Mouse (Mus musculus): ENCODE measurements around the gene Gm6034. TPM values are rescaled to one million over a fixed set of nuclear protein-coding genes. Genes with fewer than 3 reads are reported as not detected.

Gene Gm6034
- total and polyA plus RNA-seq, 3 experiments: 0.42 to 2.1 (median 1.1) TPM

DNA sequence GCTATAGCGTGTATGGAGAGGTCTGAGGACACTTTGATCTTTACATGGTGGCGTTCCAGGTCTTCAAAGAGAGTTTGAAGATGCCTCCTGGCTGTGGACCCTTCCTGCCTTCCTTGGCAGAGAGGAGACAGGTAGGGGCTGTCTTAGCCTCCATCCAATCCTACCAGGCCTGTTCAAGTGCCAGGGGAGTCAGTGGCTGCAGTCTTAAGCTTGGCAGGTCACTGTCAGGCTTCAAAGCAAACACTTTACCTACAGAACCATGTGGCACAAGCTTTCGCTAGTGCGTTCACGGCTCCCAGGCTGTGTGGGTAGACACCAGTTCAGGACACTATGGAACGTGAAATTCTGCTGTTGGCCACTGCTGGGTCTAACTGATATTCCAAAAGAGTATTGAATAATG is 19.8 kb upstream of the Gm6034 start:
- Histone ChIP-seq H3K9ac (ENCODE audit: insufficient read depth, low read depth) (no peak overlapping the region), H3K36me3 (replicated peaks in 1 of 2; ENCODE audit: control insufficient read depth in 1 of 2, insufficient read depth in 1 of 2, low read length in 1 of 2) (peaks cover 8 to 41% of the 10 kb centered on the region in 2 experiments), H3K4me3 (replicated peaks in 1 of 3; ENCODE audit: low read depth in 2 of 3, low read length in 2 of 3, poor library complexity in 1 of 3) (no peak overlapping the region), H3K4me1 (ENCODE audit: control insufficient read depth in 1 of 2, insufficient read depth in 2 of 2) (peaks cover 10 to 35% of the 10 kb centered on the region in 2 experiments), H3K27ac (ENCODE audit: insufficient read depth, low read depth) (no peak overlapping the region), H3K4me2 (ENCODE audit: insufficient read depth, low read depth, poor library complexity, severe bottlenecking) (no peak overlapping the region), H3K27me3 (replicated peaks) (no peaks in the 10 kb centered on the region), H3K9me3 (replicated peaks; ENCODE audit: low read length) (peaks cover 14% of the 10 kb centered on the region), H3K79me2 (replicated peaks; ENCODE audit: control insufficient read depth, extremely low read depth, insufficient read depth, poor library complexity, severe bottlenecking) (peaks cover 33% of the 10 kb centered on the region)
- dilution Hi-C loops (cut with MboI; ENCODE audit: extremely low pct_ligation_motif_present, extremely low pct_unique_long_range_greater_than_20kb, low sequenced_read_pairs): no loop called here
- TF ChIP-seq JUND (conservative IDR thresholded peaks at IDR 0.05; ENCODE audit: low read depth, low read length) (no peak), PAX5 (IDR thresholded peaks at IDR 0.05; ENCODE audit: low read length) (no peak), E2F4 (IDR thresholded peaks at IDR 0.05; ENCODE audit: insufficient replicate concordance, low read depth, low read length) (no peak), MAZ (IDR thresholded peaks at IDR 0.05; ENCODE audit: low read depth, low read length) (no peak), UBTF (IDR thresholded peaks at IDR 0.05; ENCODE audit: low read depth, low read length) (no peak)
- DNase-seq (ENCODE audit: extremely low read depth): no peak
- in situ Hi-C loops (cut with MboI; ENCODE audit: low pct_ligation_motif_present, low pct_unique_long_range_greater_than_20kb, low sequenced_read_pairs): no loop called here

DNA sequence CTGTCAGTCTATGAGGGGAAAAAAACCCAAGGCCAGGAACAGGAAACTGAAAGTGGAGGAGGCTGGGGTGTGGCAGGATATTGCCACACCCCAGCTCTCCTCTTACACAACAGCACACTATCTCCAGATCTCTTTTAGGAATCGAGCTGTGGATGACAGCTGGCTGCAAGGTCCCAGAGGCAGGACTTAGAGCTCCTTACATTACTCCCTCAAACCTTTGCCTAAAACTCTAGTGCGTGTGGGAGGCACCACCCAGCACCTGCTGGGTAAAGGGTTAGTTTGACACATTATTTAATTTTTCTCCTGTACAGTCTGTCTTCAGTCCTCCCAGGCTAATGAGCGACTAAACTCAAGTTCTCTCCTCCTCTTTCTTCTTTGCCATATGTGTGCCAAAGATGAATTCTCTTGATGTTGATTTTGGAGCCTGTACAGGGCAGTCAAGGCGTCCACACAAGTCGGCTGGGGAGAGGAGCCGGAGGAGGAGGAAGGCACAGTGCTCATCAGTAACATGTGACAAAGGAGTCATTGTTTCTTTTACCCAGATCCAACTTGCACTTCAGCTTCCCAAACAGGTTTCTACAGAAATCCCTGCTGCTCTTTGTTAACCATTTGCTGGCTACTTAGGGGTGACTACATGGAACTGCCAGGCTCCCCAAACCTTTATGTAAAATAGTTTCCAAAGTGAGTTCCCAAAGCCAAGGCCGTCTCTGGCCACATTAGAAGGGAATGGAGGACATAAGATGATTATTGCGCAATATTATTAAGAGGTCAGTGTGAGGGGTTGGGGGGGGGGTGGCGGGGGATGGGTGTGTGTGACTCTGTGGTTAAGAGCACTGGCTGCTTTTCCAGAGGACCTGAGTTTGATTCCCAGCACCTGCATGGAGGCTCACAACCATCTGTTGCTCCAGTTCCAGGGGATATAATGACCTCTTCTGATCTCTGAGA is 18.8 kb upstream of the Gm6034 start:
- Histone ChIP-seq H3K4me1 (ENCODE audit: control insufficient read depth in 1 of 2, insufficient read depth in 2 of 2) (peaks cover 10 to 35% of the 10 kb centered on the region in 2 experiments), H3K79me2 (replicated peaks; ENCODE audit: control insufficient read depth, extremely low read depth, insufficient read depth, poor library complexity, severe bottlenecking) (peaks cover 37% of the 10 kb centered on the region), H3K36me3 (replicated peaks in 1 of 2; ENCODE audit: control insufficient read depth in 1 of 2, insufficient read depth in 1 of 2, low read length in 1 of 2) (peaks cover 10 to 48% of the 10 kb centered on the region in 2 experiments), H3K4me2 (ENCODE audit: insufficient read depth, low read depth, poor library complexity, severe bottlenecking) (no peak overlapping the region), H3K4me3 (replicated peaks in 1 of 3; ENCODE audit: low read depth in 2 of 3, low read length in 2 of 3, poor library complexity in 1 of 3) (no peak overlapping the region), H3K27me3 (replicated peaks) (no peaks in the 10 kb centered on the region), H3K27ac (ENCODE audit: insufficient read depth, low read depth) (no peak overlapping the region), H3K9ac (ENCODE audit: insufficient read depth, low read depth) (no peak overlapping the region), H3K9me3 (replicated peaks; ENCODE audit: low read length) (peaks cover 18% of the 10 kb centered on the region)
- DNase-seq (ENCODE audit: extremely low read depth): no peak
- in situ Hi-C loops (cut with MboI; ENCODE audit: low pct_ligation_motif_present, low pct_unique_long_range_greater_than_20kb, low sequenced_read_pairs): no loop called here
- TF ChIP-seq RCOR1 (conservative IDR thresholded peaks at IDR 0.05; ENCODE audit: low read depth, low read length) (no peak), ZKSCAN1 (IDR thresholded peaks at IDR 0.05; ENCODE audit: borderline replicate concordance, low read depth, low read length) (no peak), SIN3A (IDR thresholded peaks at IDR 0.05; ENCODE audit: low read length) (no peak), MEF2A (IDR thresholded peaks at IDR 0.05; ENCODE audit: borderline replicate concordance, low read depth, low read length) (no peak), JUN (IDR thresholded peaks at IDR 0.05; ENCODE audit: insufficient read depth, low read depth, low read length) (no peak), TBP (conservative IDR thresholded peaks at IDR 0.05; ENCODE audit: low read depth, low read length) (no peak), CHD2 (IDR thresholded peaks at IDR 0.05; ENCODE audit: low read length) (no peak), CHD1 (IDR thresholded peaks at IDR 0.05; ENCODE audit: low read depth, low read length) (no peak), HCFC1 (IDR thresholded peaks at IDR 0.05; ENCODE audit: low read depth, low read length) (no peak), JUND (conservative IDR thresholded peaks at IDR 0.05; ENCODE audit: low read depth, low read length) (no peak), ETS1 (conservative IDR thresholded peaks at IDR 0.05; ENCODE audit: low read depth, low read length) (no peak), MAZ (IDR thresholded peaks at IDR 0.05; ENCODE audit: low read depth, low read length) (no peak), ELF1 (IDR thresholded peaks at IDR 0.05; ENCODE audit: low read depth, low read length) (no peak), KAT2A (IDR thresholded peaks at IDR 0.05; ENCODE audit: insufficient replicate concordance, low read length) (no peak), IRF4 (IDR thresholded peaks at IDR 0.05; ENCODE audit: low read depth, low read length) (no peak), MYC (IDR thresholded peaks at IDR 0.05; ENCODE audit: low read depth, low read length) (no peak), RAD21 (IDR thresholded peaks at IDR 0.05; ENCODE audit: low read depth, low read length) (no peak), POLR2AphosphoS2 (IDR thresholded peaks at IDR 0.05; ENCODE audit: low read depth, low read length) (no peak), ZNF384 (IDR thresholded peaks at IDR 0.05; ENCODE audit: low read depth, low read length) (no peak)
- dilution Hi-C loops (cut with MboI; ENCODE audit: extremely low pct_ligation_motif_present, extremely low pct_unique_long_range_greater_than_20kb, low sequenced_read_pairs): no loop called here
